Mouse (Mus musculus) mouse trophoblast stem cell (cell line): Measurements from ENCODE around the gene Zar1l.

Experiments
- in situ Hi-C, 2 experiments: fragments of 300-500 bp; cut with MseI, MboI; formaldehyde crosslinking; loops; 2 replicates in 1 of 2; 3 replicates in 1 of 2; pipeline ENCODE4 v1.15.1; 2025

Zar1l gene

GRCm38 (mm10) chr5:150485198-150485597 is 32.8 kb downstream of the Zar1l start:
- in situ Hi-C loops: no loop called here

- in situ Hi-C loops: no loop called here
These were observed 39.4 kb downstream of the Zar1l start for GRCm38 (mm10) chr5:150478612-150479011.

- in situ Hi-C loops: no loop called here
These were observed 40.6 kb downstream of the Zar1l start for GRCm38 (mm10) chr5:150477364-150477763.

GRCm38 (mm10) chr5:150468431-150468830 is 49.5 kb downstream of the Zar1l start:
- in situ Hi-C loops: no loop called here

GRCm38 (mm10) chr5:150466132-150466531 is 51.8 kb downstream of the Zar1l start:
- in situ Hi-C loops: no loop called here

- in situ Hi-C loops: no loop called here
These were observed 52.7 kb downstream of the Zar1l start for GRCm38 (mm10) chr5:150465218-150465617.

- in situ Hi-C loops: no loop called here
These were observed 53.2 kb downstream of the Zar1l start for GRCm38 (mm10) chr5:150464721-150465120.

GRCm38 (mm10) chr5:150459801-150460200 is 58.2 kb downstream of the Zar1l start:
- in situ Hi-C loops: no loop called here

- in situ Hi-C loops: no loop called here
These were observed 59.8 kb downstream of the Zar1l start for GRCm38 (mm10) chr5:150457904-150458739.

GRCm38 (mm10) chr5:150457165-150457903 is 60.6 kb downstream of the Zar1l start:
- in situ Hi-C loops: no loop called here
